Mouse (Mus musculus) heart, adult 2 months (tissue): ENCODE data around the gene Habp2. TPM values are rescaled to one million over a fixed set of nuclear protein-coding genes. Genes with fewer than 3 reads are reported as not detected.

ENCODE experiments used
- DNase-seq, 2 experiments: peaks; one replicate each; pipeline ENCODE4 v3.0.0; 2021
- H3K27ac ChIP-seq: fragments of 200-600 bp; 2 replicates; pipeline ENCODE4 v1.8.1; 2022
- H3K27me3 ChIP-seq: fragments of 200-500 bp; 2 replicates; pipeline ENCODE4 v1.6.1; 2012; ENCODE audit warnings: mild to moderate bottlenecking, low read length, inconsistent platforms, mixed read lengths; ENCODE audit not compliant: control insufficient read depth, insufficient read depth
- H3K36me3 ChIP-seq: fragments of 200-500 bp; 2 replicates; pipeline ENCODE4 v1.6.1; 2012; ENCODE audit warnings: low read length, inconsistent platforms; ENCODE audit not compliant: control insufficient read depth, insufficient read depth
- H3K4me1 ChIP-seq: fragments of 200-500 bp; 2 replicates; pipeline ENCODE4 v1.6.1; 2011; ENCODE audit warnings: low read length; ENCODE audit not compliant: control insufficient read depth, insufficient read depth
- H3K4me3 ChIP-seq: fragments of 200-600 bp; 2 replicates; pipeline ENCODE4 v1.8.1; 2022
- H3K79me2 ChIP-seq: fragments of 200-500 bp; replicated peaks from 2 replicates; pipeline ENCODE4 v1.6.1; 2012; ENCODE audit warnings: mild to moderate bottlenecking, inconsistent platforms, low read length, moderate library complexity, mixed read lengths; ENCODE audit not compliant: control insufficient read depth, insufficient read depth
- H3K9ac ChIP-seq: fragments of 200-500 bp; 2 replicates; pipeline ENCODE4 v1.6.1; 2012; ENCODE audit warnings: low read depth, mild to moderate bottlenecking, control low read depth, inconsistent platforms, low read length, mixed read lengths
- CTCF ChIP-seq: fragments of 200-600 bp; IDR thresholded peaks from 2 replicates; pipeline ENCODE4 v1.8.1; 2022; ENCODE audit warnings: antibody characterized with exemption, mild to moderate bottlenecking, moderate library complexity
- EP300 ChIP-seq: fragments of 200-500 bp; IDR thresholded peaks from 2 replicates; pipeline ENCODE4 v1.6.1; 2011; ENCODE audit warnings: low read depth, low read length, control low read depth; ENCODE audit not compliant: insufficient read depth
- POLR2A ChIP-seq: fragments of 200-500 bp; IDR thresholded peaks from 2 replicates; pipeline ENCODE4 v1.6.1; 2011; ENCODE audit warnings: mild to moderate bottlenecking, low read depth, low read length, control low read depth; ENCODE audit not compliant: insufficient read depth
- WGBS: fragments of 180-500 bp; shearing (Covaris S2); methylation state at CpG from one replicate; pipeline ENCODE4 v1.1.7; 2018; 5-methylcytosine and 5-hydroxymethylcytosine counted together
- intact Hi-C: fragments of 180-260 bp; cut with DNase I; formaldehyde crosslinking; loops from one replicate; pipeline ENCODE4 v1.15.1; 2025
- polyA plus RNA-seq: library from polyadenylated mRNA; depleted of rRNA; stranded (reverse); fragments of >200 nt; gene quantifications from 2 replicates; pipeline ENCODE4 v1.2.3, GENCODE M21; 2012
- total RNA-seq, 2 experiments: library from RNA; stranded (reverse); gene quantifications; 2 replicates each; pipeline ENCODE4 v1.2.3; 2021

Gene Habp2
- total and polyA plus RNA-seq, 3 experiments = not detected

- intact Hi-C loops = no loop called here
Measured at GRCm38 (mm10) chr19:56343869-56344563, 57.1 kb downstream of the Habp2 start.

GRCm38 (mm10) chr19:56346016-56346415, 59.1 kb downstream of the Habp2 start:
- no peak for DNase-seq
- no peaks in the 10 kb centered on the region for H3K27me3 ChIP-seq
- H3K4me3 ChIP-seq = no peak overlapping the region
- no peak overlapping the region for H3K27ac ChIP-seq
- WGBS = 85% methylated on average over 3 of the region's 3 CpGs
- peaks cover 3% of the 10 kb centered on the region for H3K4me1 ChIP-seq
- no peak overlapping the region for H3K9ac ChIP-seq
- TF ChIP-seq POLR2A = no peak
- peak; percentile 73 for TF ChIP-seq CTCF
- TF ChIP-seq EP300 = no peak
- intact Hi-C loops = no loop called here
- no peaks in the 10 kb centered on the region for H3K79me2 ChIP-seq
- no peaks in the 10 kb centered on the region for H3K36me3 ChIP-seq

More at GRCm38 (mm10) chr19:56343869-56344563, 57.1 kb downstream of the Habp2 start:
- Histone ChIP-seq H3K9ac (no peak overlapping the region), H3K4me1 (peaks cover 3% of the 10 kb centered on the region), H3K27me3 (no peaks in the 10 kb centered on the region), H3K79me2 (peaks cover 2% of the 10 kb centered on the region; the same call in 1 of the 2 replicates), H3K4me3 (no peak overlapping the region), H3K36me3 (no peaks in the 10 kb centered on the region), H3K27ac (no peak overlapping the region)
- DNase-seq = no peak
- WGBS = 66% methylated on average over 26 of the region's 26 CpGs
- TF ChIP-seq EP300 = no peak
- TF ChIP-seq CTCF = no peak
- no peak for TF ChIP-seq POLR2A

DNA sequence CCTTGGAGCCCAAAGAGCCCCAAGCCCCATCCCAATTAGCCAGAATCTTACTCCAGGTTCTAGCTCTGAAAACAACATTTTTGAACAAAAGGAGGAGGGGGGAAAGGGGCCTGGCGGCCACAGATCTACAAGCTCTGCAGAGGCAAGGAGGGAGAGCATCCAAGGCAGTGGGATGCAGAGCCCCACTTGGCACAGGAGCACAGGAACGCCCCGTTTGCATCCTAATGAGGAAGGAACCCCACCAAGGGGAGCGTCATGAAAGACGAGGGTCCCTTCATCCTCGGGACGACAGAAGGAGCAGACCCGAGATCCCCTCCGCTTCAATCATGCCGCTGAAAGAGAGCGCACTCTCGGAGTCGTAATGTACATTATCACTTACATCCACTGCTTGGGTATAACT, 59.8 kb downstream of the Habp2 start:
- WGBS = 57% methylated on average over 13 of the region's 13 CpGs
- no peak for DNase-seq
- no peaks in the 10 kb centered on the region for H3K36me3 ChIP-seq

GRCm38 (mm10) chr19:56349295-56349694, 62.4 kb downstream of the Habp2 start:
- DNase-seq = no peak
- Histone ChIP-seq H3K36me3 (no peaks in the 10 kb centered on the region), H3K4me1 (no peaks in the 10 kb centered on the region), H3K27me3 (no peaks in the 10 kb centered on the region), H3K79me2 (no peaks in the 10 kb centered on the region), H3K4me3 (no peak overlapping the region), H3K9ac (no peak overlapping the region), H3K27ac (no peak overlapping the region)
- no peak for TF ChIP-seq POLR2A
- TF ChIP-seq CTCF = peak; percentile 62
- TF ChIP-seq EP300 = no peak
- 35% methylated on average over 6 of the region's 6 CpGs for WGBS
- intact Hi-C loops = no loop called here

More for the DNA sequence above, 59.8 kb downstream of the Habp2 start:
- Histone ChIP-seq H3K27me3 (no peaks in the 10 kb centered on the region), H3K79me2 (no peaks in the 10 kb centered on the region), H3K4me1 (peaks cover 3% of the 10 kb centered on the region), H3K9ac (no peak overlapping the region), H3K27ac (no peak overlapping the region), H3K4me3 (no peak overlapping the region)
- intact Hi-C loops = no loop called here
- TF ChIP-seq EP300 (no peak), POLR2A (no peak), CTCF (no peak)

- H3K79me2 ChIP-seq = no peaks in the 10 kb centered on the region
- 91% methylated on average over 10 of the region's 10 CpGs for WGBS
- H3K27me3 ChIP-seq = no peaks in the 10 kb centered on the region
- no peaks in the 10 kb centered on the region; the same call in 1 of the 2 replicates for H3K36me3 ChIP-seq
- no peak overlapping the region for H3K4me3 ChIP-seq
- H3K27ac ChIP-seq = no peak overlapping the region
- H3K9ac ChIP-seq = no peak overlapping the region
- peaks cover 7% of the 10 kb centered on the region for H3K4me1 ChIP-seq
- no peak for DNase-seq
- intact Hi-C loops = no loop called here
- no peak for TF ChIP-seq POLR2A
- no peak for TF ChIP-seq EP300
- no peak for TF ChIP-seq CTCF
Measured at GRCm38 (mm10) chr19:56353689-56354088, 66.8 kb downstream of the Habp2 start.

- no peak for DNase-seq
- Histone ChIP-seq H3K9ac (no peak overlapping the region), H3K4me3 (no peak overlapping the region), H3K36me3 (no peaks in the 10 kb centered on the region; the same call in 1 of the 2 replicates), H3K4me1 (peaks cover 7% of the 10 kb centered on the region), H3K27me3 (no peaks in the 10 kb centered on the region), H3K79me2 (no peaks in the 10 kb centered on the region), H3K27ac (no peak overlapping the region)
- WGBS = 81% methylated on average over 12 of the region's 12 CpGs
- intact Hi-C loops = loop anchor here (5.0 kb wide), 1 partner anchor 42 kb away; the partner anchor contains the start of gene Casp7
- TF ChIP-seq EP300 (no peak), POLR2A (no peak), CTCF (no peak)
Measured at GRCm38 (mm10) chr19:56355201-56355600, 68.3 kb downstream of the Habp2 start.
